Mouse (Mus musculus): ENCODE measurements around the gene Glul. TPM values are rescaled to one million over a fixed set of nuclear protein-coding genes. Genes with fewer than 3 reads are reported as not detected.

Gene Glul
- 109 TPM for total RNA-seq (2023)

DNA sequence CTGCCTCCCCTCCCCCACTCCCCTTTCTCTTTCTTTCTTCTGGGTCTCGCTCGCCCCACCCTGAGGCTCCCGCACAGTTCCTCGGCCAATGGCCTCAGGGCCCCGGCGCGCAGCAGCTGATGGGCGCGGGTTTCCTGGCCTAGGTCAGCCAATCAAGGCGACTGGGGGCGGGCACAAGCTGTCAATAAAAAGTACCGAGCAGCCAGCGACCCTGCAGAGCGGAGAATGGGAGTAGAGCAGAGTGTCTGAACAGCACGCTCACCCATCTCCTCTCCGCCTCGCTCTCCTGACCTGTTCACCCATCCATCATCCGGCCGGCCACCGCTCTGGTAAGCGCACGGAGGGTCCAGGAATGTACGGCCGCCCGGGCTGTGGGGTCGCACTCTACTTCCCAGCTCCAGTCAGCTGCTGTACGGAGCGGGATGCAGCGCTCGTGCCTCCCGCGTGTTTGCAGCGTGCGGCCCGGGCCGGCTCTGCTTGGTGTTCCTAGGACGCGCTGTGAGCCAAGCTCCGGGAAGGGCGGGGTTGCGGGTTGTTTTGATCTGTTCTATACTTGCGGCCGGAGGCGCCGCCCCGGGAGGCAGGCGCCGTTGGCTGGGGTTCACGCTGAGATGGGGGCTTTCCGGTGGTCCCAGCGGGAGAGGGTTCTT lies at the start of gene Glul, which contains the start of gene Teddm2:
Gene Glul, plus strand, starts transcription at position 214 of the 650 bp plus-strand sequence.
Gene Teddm2, minus strand, starts transcription at position 498 of the 650 bp plus-strand sequence.

DNA sequence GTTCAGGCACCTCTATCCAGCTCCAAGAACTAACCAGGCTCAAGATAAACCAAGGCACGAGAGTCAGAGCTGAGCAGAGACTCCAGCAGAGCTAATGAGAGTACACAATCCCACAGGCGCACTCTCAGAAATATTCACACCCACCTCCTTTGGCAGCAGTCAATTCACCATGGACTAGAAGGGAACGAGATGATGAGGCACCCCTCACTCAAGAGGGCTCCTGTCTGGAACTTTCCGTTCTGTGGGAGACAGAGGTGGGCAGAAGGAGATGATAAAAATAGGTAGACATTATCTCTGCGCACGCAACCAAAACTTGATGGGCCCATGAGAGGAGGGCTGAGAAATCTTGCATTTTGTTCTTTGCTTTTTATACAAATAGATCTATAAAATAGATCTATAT lies 25.7 kb upstream of the Glul start, which contains the start of gene Teddm1b:
Gene Teddm1b, plus strand, starts transcription at position 301 of the 400 bp plus-strand sequence.

DNA sequence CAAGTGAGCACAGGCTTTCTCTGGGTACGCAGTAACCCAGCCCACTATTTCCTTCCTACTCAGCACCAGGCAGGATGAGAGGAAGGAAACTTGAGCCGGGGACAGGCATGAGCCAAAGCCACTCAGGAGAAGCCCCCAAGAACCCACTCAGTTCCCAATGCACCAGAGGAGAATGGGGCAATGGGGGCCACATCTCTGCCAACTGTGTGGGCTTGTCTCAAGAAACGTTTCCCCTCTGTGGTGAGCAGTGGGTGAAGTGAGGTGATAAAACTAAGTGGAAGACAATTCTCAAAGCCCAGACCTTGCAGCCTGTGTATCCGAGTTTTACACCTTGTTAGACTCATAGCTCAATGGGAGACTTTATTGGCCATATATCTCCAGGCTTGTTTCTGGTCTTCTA lies 8.3 kb upstream of the Glul start, which contains the start of gene Teddm1a:
Gene Teddm1a, plus strand, starts transcription at position 301 of the 400 bp plus-strand sequence.

Other genes with a start within 250 kb of the Glul start
- not detected for gene Rgs8, start 246.9 kb upstream of the Glul start, total RNA-seq (2023)
- gene Rgs16, start 159.6 kb upstream of the Glul start, total RNA-seq (2023): 10.1 TPM
- 27.2 TPM for gene Rnasel, start 150.5 kb upstream of the Glul start, total RNA-seq (2023)
- not detected for gene Rgsl1, start 55.8 kb upstream of the Glul start, total RNA-seq (2023)
- not detected for gene Teddm1b, start 25.6 kb upstream of the Glul start, total RNA-seq (2023)
- gene Teddm1a, start 8.2 kb upstream of the Glul start, total RNA-seq (2023): not detected
- gene Teddm2, start 284 bp downstream of the Glul start, total RNA-seq (2023): 1.6 TPM

All from CD4-positive naive resting alpha-beta T cell, adult 76 days (primary cell).